Mouse (Mus musculus) embryonic facial prominence, embryonic 14.5 days (tissue): ENCODE measurements at regions not wholly inside any gene's neighbourhood (a gene's known extent, or its start where the extent isn't known, plus 50 kb on each side); places are given as distances from the start of the nearest gene placed in this dataset.

ENCODE experiments used
- ATAC-seq: fragments of 200-750 bp; cut with Nextera tagmentation; 2 replicates; pipeline ENCODE4 v1.8.0; 2017; ENCODE audit warnings: low read depth, moderate number of reproducible peaks, moderate TSS enrichment
- DNase-seq: peaks from one replicate; pipeline ENCODE4 v3.0.0-alpha.2; 2015; ENCODE audit warnings: low spot score
- H3K27ac ChIP-seq: fragments of 300-500 bp; sonication (generic); replicated peaks from 2 replicates; pipeline ENCODE4 v1.5.1; 2014; ENCODE audit warnings: low read depth, mild to moderate bottlenecking, low read length, moderate library complexity
- H3K27me3 ChIP-seq: fragments of 300-500 bp; sonication (generic); replicated peaks from 2 replicates; pipeline ENCODE4 v1.6.1; 2014; ENCODE audit warnings: low read length; ENCODE audit not compliant: control insufficient read depth, insufficient read depth
- H3K36me3 ChIP-seq: fragments of 300-500 bp; sonication (generic); 2 replicates; pipeline ENCODE4 v1.6.1; 2014; ENCODE audit warnings: low read length, mixed read lengths; ENCODE audit not compliant: control insufficient read depth, insufficient read depth
- H3K4me1 ChIP-seq: fragments of 300-500 bp; sonication (generic); 2 replicates; pipeline ENCODE4 v1.6.1; 2014; ENCODE audit warnings: antibody characterized with exemption, low read length; ENCODE audit not compliant: control insufficient read depth, insufficient read depth
- H3K4me2 ChIP-seq: fragments of 300-500 bp; sonication (generic); 2 replicates; pipeline ENCODE4 v1.6.1; 2014; ENCODE audit warnings: low read depth, mild to moderate bottlenecking, low read length, moderate library complexity, mixed read lengths
- H3K4me3 ChIP-seq: fragments of 300-500 bp; sonication (generic); 2 replicates; pipeline ENCODE4 v1.5.1; 2014; ENCODE audit warnings: low read depth, mild to moderate bottlenecking, low read length
- H3K9ac ChIP-seq: fragments of 300-500 bp; sonication (generic); 2 replicates; pipeline ENCODE4 v1.6.1; 2014; ENCODE audit warnings: low read depth, mild to moderate bottlenecking, low read length, moderate library complexity, mixed read lengths
- H3K9me3 ChIP-seq: fragments of 300-500 bp; sonication (generic); 2 replicates; pipeline ENCODE4 v1.6.1; 2016; ENCODE audit warnings: low read length; ENCODE audit not compliant: control insufficient read depth
- WGBS: fragments of 180-500 bp; shearing (Covaris S2); extraction: QIAGEN DNeasy Blood & Tissue Kit; methylation state at CpG from one replicate; pipeline ENCODE4 v1.1.7; 2014; 5-methylcytosine and 5-hydroxymethylcytosine counted together

DNA sequence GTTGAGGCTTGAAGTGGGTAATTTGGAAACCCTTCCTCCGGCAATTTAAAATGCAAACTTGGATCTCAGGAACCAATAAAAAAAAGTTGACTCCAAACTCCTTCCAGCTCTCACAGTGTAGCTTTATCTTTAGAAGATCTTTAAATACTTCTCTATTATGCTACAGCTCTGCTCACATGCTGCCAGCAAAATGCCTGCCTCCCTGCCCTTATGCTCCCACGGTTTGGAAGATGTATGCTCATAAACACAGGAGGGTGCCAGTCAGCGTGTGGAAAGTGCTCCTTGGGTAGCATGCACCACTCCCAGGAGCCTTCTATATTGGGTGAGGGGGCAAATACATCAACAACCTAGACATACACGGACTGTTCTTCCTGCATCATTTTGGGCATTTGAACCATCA lies 123.2 kb upstream of the Arl4c start:
- no peak overlapping the region for H3K27ac ChIP-seq
- 83% methylated on average over 4 of the region's 4 CpGs for WGBS
- H3K36me3 ChIP-seq = no peaks in the 10 kb centered on the region
- H3K4me1 ChIP-seq = peaks cover 4% of the 10 kb centered on the region; the same call in 1 of the 2 replicates
- DNase-seq (no peak), ATAC-seq (no peak)
- no peak overlapping the region for H3K9ac ChIP-seq
- H3K4me2 ChIP-seq = no peak overlapping the region
- H3K4me3 ChIP-seq = no peak overlapping the region
- no peaks in the 10 kb centered on the region for H3K27me3 ChIP-seq
- H3K9me3 ChIP-seq = no peaks in the 10 kb centered on the region

DNA sequence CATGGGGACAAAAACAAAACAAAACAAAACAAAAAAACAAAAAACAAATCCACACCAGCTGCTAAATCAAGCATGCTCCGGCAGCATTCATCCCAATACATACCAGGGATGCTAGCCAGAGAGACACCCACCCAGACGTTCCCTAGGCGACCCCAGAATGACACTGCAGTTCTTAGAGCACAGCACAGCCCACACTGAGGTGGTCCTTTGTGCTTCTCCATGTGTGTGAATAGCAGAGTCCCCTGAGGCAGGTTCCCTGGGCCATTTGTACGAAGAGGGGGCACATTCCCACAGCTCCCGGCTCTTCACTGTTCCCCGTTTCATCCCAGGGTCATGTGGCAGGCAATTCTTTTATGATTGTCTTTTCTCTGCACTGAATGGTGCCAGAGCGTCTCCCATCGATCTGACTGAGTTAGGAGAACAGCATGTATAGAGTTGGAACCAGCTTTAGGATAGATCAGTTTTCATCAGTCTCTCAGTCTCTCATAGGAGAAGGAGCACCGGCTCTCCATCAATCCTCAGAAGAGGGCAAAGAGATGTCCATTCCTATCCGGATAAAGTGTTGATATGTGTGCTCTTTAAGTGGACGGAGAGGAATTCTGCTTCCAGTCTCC lies 136.7 kb upstream of the Arl4c start:
- Histone ChIP-seq H3K9ac (no peak overlapping the region), H3K36me3 (no peaks in the 10 kb centered on the region), H3K4me3 (no peak overlapping the region), H3K4me1 (peaks cover 14% of the 10 kb centered on the region), H3K4me2 (no peak overlapping the region), H3K9me3 (no peaks in the 10 kb centered on the region; the same call in 1 of the 2 replicates), H3K27ac (no peak overlapping the region), H3K27me3 (no peaks in the 10 kb centered on the region)
- DNase-seq (peak; percentile 13), ATAC-seq (0 out of 2 replicates have a peak, but pooled peaks have one; percentile 33)
- 33% methylated on average over 11 of the region's 11 CpGs for WGBS

- WGBS = 14% methylated on average over 3 of the region's 3 CpGs
- Histone ChIP-seq H3K9ac (no peak overlapping the region), H3K4me3 (no peak overlapping the region), H3K4me2 (no peak overlapping the region), H3K9me3 (no peaks in the 10 kb centered on the region; the same call in 1 of the 2 replicates), H3K27ac (peak overlapping the region; percentile 34; the same call in 1 of the 2 replicates), H3K27me3 (no peaks in the 10 kb centered on the region), H3K36me3 (no peaks in the 10 kb centered on the region), H3K4me1 (peaks cover 14% of the 10 kb centered on the region)
- ATAC-seq (peak; percentile 53; the same call in 1 of the 2 replicates), DNase-seq (peak; percentile 27)
Observed at GRCm38 (mm10) chr1:88839407-88839976, 137.5 kb upstream of the Arl4c start.

- peak overlapping the region; percentile 34 for H3K27ac ChIP-seq
- no peak overlapping the region for H3K9ac ChIP-seq
- peaks cover 14% of the 10 kb centered on the region for H3K4me1 ChIP-seq
- H3K9me3 ChIP-seq = no peaks in the 10 kb centered on the region; the same call in 1 of the 2 replicates
- no peaks in the 10 kb centered on the region for H3K27me3 ChIP-seq
- H3K36me3 ChIP-seq = no peaks in the 10 kb centered on the region
- ATAC-seq = peak; percentile 78
- DNase-seq = peak; percentile 61
- H3K4me3 ChIP-seq = no peak overlapping the region
- 33% methylated on average over 9 of the region's 9 CpGs for WGBS
- H3K4me2 ChIP-seq = no peak overlapping the region
Observed at GRCm38 (mm10) chr1:88839977-88840628, 138.1 kb upstream of the Arl4c start.

GRCm38 (mm10) chr1:88840991-88841592 lies 139.1 kb upstream of the Arl4c start:
- DNase-seq (no peak), ATAC-seq (no peak)
- H3K27ac ChIP-seq = no peak overlapping the region
- no peaks in the 10 kb centered on the region; the same call in 1 of the 2 replicates for H3K9me3 ChIP-seq
- no peaks in the 10 kb centered on the region for H3K27me3 ChIP-seq
- no peaks in the 10 kb centered on the region for H3K36me3 ChIP-seq
- no peak overlapping the region for H3K4me3 ChIP-seq
- WGBS = 75% methylated on average over 7 of the region's 9 CpGs
- no peak overlapping the region for H3K4me2 ChIP-seq
- no peak overlapping the region for H3K9ac ChIP-seq
- peaks cover 14% of the 10 kb centered on the region for H3K4me1 ChIP-seq

DNA sequence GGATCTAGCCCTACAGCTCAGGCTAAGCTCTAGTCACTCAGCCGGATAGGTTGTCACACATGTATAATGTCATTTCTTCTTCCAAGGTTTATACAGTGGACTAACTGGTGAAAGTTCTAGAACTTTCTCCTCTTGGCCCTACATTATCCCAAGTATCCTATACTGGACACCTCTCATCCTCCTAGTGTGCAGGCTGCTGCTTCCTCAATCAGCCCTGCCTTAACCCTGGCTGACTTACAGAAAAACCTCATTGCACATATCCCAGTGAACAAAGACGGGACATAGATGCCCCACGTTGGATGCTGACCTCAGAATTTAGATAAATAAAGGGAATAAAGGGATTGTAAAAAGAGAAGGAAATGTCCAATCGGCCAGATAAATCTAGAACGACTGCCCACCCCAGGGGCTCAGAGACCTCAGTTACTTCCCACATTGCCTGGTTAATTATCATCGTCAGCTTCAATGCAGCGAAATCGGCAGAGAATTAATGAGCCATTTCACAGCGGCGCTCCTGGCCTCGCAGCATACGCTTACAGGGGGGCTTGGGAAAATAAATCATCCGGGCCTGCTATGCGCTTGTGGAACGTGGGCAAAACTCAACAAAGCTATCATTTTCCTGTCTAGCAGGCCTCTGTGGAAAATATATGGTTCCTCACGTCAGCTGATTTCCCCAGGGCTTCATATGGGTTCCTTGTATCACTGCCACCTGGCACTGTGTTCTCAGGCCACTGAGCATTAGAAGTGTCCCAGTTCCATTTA lies 145.5 kb upstream of the Arl4c start:
- H3K4me2 ChIP-seq = no peak overlapping the region

GRCm38 (mm10) chr1:88848246-88848645 lies 146.2 kb upstream of the Arl4c start:
- Histone ChIP-seq H3K36me3 (no peaks in the 10 kb centered on the region), H3K9ac (no peak overlapping the region), H3K27me3 (no peaks in the 10 kb centered on the region), H3K27ac (no peak overlapping the region), H3K4me1 (no peaks in the 10 kb centered on the region), H3K4me3 (no peak overlapping the region), H3K4me2 (no peak overlapping the region), H3K9me3 (no peaks in the 10 kb centered on the region; the same call in 1 of the 2 replicates)
- no peak for ATAC-seq
- 78% methylated on average over 8 of the region's 8 CpGs for WGBS
- no peak for DNase-seq

More for the DNA sequence above, 145.5 kb upstream of the Arl4c start:
- no peak overlapping the region for H3K9ac ChIP-seq
- WGBS = 60% methylated on average over 16 of the region's 16 CpGs
- H3K9me3 ChIP-seq = no peaks in the 10 kb centered on the region; the same call in 1 of the 2 replicates
- peak; percentile 62 for DNase-seq
- no peak overlapping the region for H3K27ac ChIP-seq
- ATAC-seq = no peak; the same call in 1 of the 2 replicates
- no peaks in the 10 kb centered on the region for H3K36me3 ChIP-seq
- H3K4me3 ChIP-seq = no peak overlapping the region
- H3K27me3 ChIP-seq = no peaks in the 10 kb centered on the region
- H3K4me1 ChIP-seq = no peaks in the 10 kb centered on the region

- Histone ChIP-seq H3K36me3 (no peaks in the 10 kb centered on the region), H3K9ac (no peak overlapping the region), H3K4me3 (no peak overlapping the region), H3K4me2 (no peak overlapping the region), H3K4me1 (no peaks in the 10 kb centered on the region), H3K27me3 (no peaks in the 10 kb centered on the region), H3K9me3 (no peaks in the 10 kb centered on the region), H3K27ac (no peak overlapping the region)
- DNase-seq (no peak), ATAC-seq (no peak)
- 81% methylated on average over 5 of the region's 5 CpGs for WGBS
Observed at GRCm38 (mm10) chr1:88849421-88849820, 147.4 kb upstream of the Arl4c start.
